Mouse (Mus musculus): ENCODE measurements around the gene Adgrl2. TPM values are rescaled to one million over a fixed set of nuclear protein-coding genes. Genes with fewer than 3 reads are reported as not detected.

The Adgrl2 gene
- total and polyA plus RNA-seq, 3 experiments: 0.34 to 6.6 (median 3.2) TPM

DNA sequence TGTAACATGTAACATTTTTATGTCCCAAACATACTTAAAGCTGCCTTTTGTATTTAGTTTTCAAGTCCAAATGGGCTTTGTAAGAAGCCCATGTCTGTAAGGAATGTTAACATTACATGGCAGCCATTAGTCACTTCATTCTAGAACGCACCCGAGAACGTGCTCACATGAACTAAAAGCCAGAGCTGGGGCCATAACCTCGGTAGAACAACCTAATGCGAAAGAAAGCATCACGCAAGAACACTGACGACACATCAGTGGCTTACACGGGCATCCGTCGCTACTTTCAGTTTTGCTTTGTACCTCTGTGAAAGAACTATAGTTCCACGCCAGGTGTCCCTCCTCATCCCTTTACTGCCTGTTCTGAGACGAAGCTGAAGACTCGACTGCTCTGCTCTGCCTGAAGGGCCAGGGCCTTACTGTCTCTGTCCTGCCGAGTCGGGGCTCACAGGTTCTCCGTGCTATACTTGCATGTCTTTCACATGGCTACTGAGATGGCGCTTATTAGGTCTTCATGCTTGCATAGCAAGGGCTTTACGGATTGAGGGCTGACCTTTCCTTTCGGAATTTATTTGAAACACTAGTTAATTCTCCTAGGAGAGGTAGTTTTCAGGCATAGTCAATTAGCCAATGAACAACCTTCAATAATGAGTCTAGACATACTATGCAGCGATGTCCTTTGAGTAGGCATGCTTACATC lies 157.1 kb downstream of the Adgrl2 start:
- H3K9ac ChIP-seq (ENCODE audit: insufficient read depth, low read depth): peak overlapping the region; percentile 15
- in situ Hi-C loops (cut with MboI; ENCODE audit: low pct_ligation_motif_present, low pct_unique_long_range_greater_than_20kb, low sequenced_read_pairs) (no loop called here), dilution Hi-C loops (cut with MboI; ENCODE audit: extremely low pct_ligation_motif_present, extremely low pct_unique_long_range_greater_than_20kb, low sequenced_read_pairs) (no loop called here)
- H3K27ac ChIP-seq (ENCODE audit: insufficient read depth, low read depth): no peak overlapping the region
- peak; percentile 63 for DNase-seq (ENCODE audit: extremely low read depth)
- TF ChIP-seq MYC (IDR thresholded peaks at IDR 0.05; ENCODE audit: low read depth, low read length) (0 out of 2 replicates have a peak, but pooled peaks have one; percentile 20), MAX (IDR thresholded peaks at IDR 0.05; ENCODE audit: low read length) (peak; percentile 56; the same call in 1 of the 2 replicates), ETS1 (conservative IDR thresholded peaks at IDR 0.05; ENCODE audit: low read depth, low read length) (peak; percentile 43; the same call in 1 of the 2 replicates), HCFC1 (IDR thresholded peaks at IDR 0.05; ENCODE audit: low read depth, low read length) (no peak), ZKSCAN1 (IDR thresholded peaks at IDR 0.05; ENCODE audit: borderline replicate concordance, low read depth, low read length) (peak; percentile 91), RAD21 (IDR thresholded peaks at IDR 0.05; ENCODE audit: low read depth, low read length) (peak; percentile 38), USF1 (IDR thresholded peaks at IDR 0.05; ENCODE audit: low read depth, low read length) (no peak), POLR2A (IDR thresholded peaks at IDR 0.05; ENCODE audit: low read depth, low read length) (0 out of 2 replicates have a peak, but pooled peaks have one; percentile 21), CTCF (conservative IDR thresholded peaks at IDR 0.05 in 1 of 2, IDR thresholded peaks at IDR 0.05 in 1 of 2; ENCODE audit: low read depth in 2 of 2, low read length in 2 of 2) (peak in 1 of 2 experiments; percentile 38; a peak in 2 of 4 replicates), MAZ (IDR thresholded peaks at IDR 0.05; ENCODE audit: low read depth, low read length) (no peak), BHLHE40 (IDR thresholded peaks at IDR 0.05; ENCODE audit: low read depth, low read length) (peak; percentile 67; the same call in 1 of the 2 replicates), IRF4 (IDR thresholded peaks at IDR 0.05; ENCODE audit: low read depth, low read length) (peak; percentile 83), SMC3 (IDR thresholded peaks at IDR 0.05; ENCODE audit: low read depth, low read length) (peak; percentile 36)
- H3K4me2 ChIP-seq (ENCODE audit: insufficient read depth, low read depth, poor library complexity, severe bottlenecking): peak overlapping the region; percentile 52
- peaks cover 0 to 4% of the 10 kb centered on the region in 2 experiments for H3K36me3 ChIP-seq (replicated peaks in 1 of 2; ENCODE audit: control insufficient read depth in 1 of 2, insufficient read depth in 1 of 2, low read length in 1 of 2)
- H3K9me3 ChIP-seq (replicated peaks; ENCODE audit: low read length): no peaks in the 10 kb centered on the region
- no peaks in the 10 kb centered on the region for H3K27me3 ChIP-seq (replicated peaks)
- peaks cover 0 to 7% of the 10 kb centered on the region in 2 experiments; a peak in 3 of 4 replicates for H3K4me1 ChIP-seq (ENCODE audit: control insufficient read depth in 1 of 2, insufficient read depth in 2 of 2)
- H3K4me3 ChIP-seq (replicated peaks in 1 of 3; ENCODE audit: low read depth in 2 of 3, low read length in 2 of 3, poor library complexity in 1 of 3): peak overlapping the region; percentile 4 to 33 (median 30)
- no peaks in the 10 kb centered on the region for H3K79me2 ChIP-seq (replicated peaks; ENCODE audit: control insufficient read depth, extremely low read depth, insufficient read depth, poor library complexity, severe bottlenecking)

DNA sequence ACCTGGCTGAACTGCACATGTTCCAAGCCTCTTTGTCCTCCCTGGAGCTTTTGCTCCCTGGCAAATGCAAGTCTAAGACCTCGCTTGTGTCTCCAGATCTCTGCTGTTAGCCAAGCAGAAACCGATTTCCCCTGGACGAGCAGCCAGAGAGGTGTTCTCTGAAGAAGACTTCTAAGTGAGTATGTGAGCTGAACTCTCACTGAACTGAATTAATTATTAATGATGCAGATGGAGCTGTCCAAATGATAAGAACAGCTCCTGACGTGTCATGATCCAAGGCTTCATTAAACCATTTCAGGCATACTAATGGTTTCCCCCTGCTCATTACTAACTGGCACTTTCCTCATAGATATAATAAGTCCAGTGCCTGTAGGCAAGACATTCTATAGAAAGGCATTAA lies 158.4 kb downstream of the Adgrl2 start:
- no peak overlapping the region for H3K4me2 ChIP-seq (ENCODE audit: insufficient read depth, low read depth, poor library complexity, severe bottlenecking)
- peaks cover 0 to 7% of the 10 kb centered on the region in 2 experiments; a peak in 3 of 4 replicates for H3K4me1 ChIP-seq (ENCODE audit: control insufficient read depth in 1 of 2, insufficient read depth in 2 of 2)
- no peak for TF ChIP-seq E2F4 (IDR thresholded peaks at IDR 0.05; ENCODE audit: insufficient replicate concordance, low read depth, low read length)
- TF ChIP-seq MAZ (IDR thresholded peaks at IDR 0.05; ENCODE audit: low read depth, low read length): no peak
- no peak for TF ChIP-seq MEF2A (IDR thresholded peaks at IDR 0.05; ENCODE audit: borderline replicate concordance, low read depth, low read length)
- no peak for TF ChIP-seq UBTF (IDR thresholded peaks at IDR 0.05; ENCODE audit: low read depth, low read length)
- in situ Hi-C loops (cut with MboI; ENCODE audit: low pct_ligation_motif_present, low pct_unique_long_range_greater_than_20kb, low sequenced_read_pairs) (no loop called here), dilution Hi-C loops (cut with MboI; ENCODE audit: extremely low pct_ligation_motif_present, extremely low pct_unique_long_range_greater_than_20kb, low sequenced_read_pairs) (no loop called here)
- H3K4me3 ChIP-seq (replicated peaks in 1 of 3; ENCODE audit: low read depth in 2 of 3, low read length in 2 of 3, poor library complexity in 1 of 3): no peak overlapping the region
- no peak overlapping the region for H3K27ac ChIP-seq (ENCODE audit: insufficient read depth, low read depth)
- peaks cover 0 to 2% of the 10 kb centered on the region in 2 experiments for H3K36me3 ChIP-seq (replicated peaks in 1 of 2; ENCODE audit: control insufficient read depth in 1 of 2, insufficient read depth in 1 of 2, low read length in 1 of 2)
- DNase-seq (ENCODE audit: extremely low read depth): no peak
- H3K79me2 ChIP-seq (replicated peaks; ENCODE audit: control insufficient read depth, extremely low read depth, insufficient read depth, poor library complexity, severe bottlenecking): no peaks in the 10 kb centered on the region
- no peaks in the 10 kb centered on the region for H3K27me3 ChIP-seq (replicated peaks)
- no peak overlapping the region for H3K9ac ChIP-seq (ENCODE audit: insufficient read depth, low read depth)
- no peaks in the 10 kb centered on the region for H3K9me3 ChIP-seq (replicated peaks; ENCODE audit: low read length)

Measured in CH12.LX (cell line).